In the genomic region with DNA sequence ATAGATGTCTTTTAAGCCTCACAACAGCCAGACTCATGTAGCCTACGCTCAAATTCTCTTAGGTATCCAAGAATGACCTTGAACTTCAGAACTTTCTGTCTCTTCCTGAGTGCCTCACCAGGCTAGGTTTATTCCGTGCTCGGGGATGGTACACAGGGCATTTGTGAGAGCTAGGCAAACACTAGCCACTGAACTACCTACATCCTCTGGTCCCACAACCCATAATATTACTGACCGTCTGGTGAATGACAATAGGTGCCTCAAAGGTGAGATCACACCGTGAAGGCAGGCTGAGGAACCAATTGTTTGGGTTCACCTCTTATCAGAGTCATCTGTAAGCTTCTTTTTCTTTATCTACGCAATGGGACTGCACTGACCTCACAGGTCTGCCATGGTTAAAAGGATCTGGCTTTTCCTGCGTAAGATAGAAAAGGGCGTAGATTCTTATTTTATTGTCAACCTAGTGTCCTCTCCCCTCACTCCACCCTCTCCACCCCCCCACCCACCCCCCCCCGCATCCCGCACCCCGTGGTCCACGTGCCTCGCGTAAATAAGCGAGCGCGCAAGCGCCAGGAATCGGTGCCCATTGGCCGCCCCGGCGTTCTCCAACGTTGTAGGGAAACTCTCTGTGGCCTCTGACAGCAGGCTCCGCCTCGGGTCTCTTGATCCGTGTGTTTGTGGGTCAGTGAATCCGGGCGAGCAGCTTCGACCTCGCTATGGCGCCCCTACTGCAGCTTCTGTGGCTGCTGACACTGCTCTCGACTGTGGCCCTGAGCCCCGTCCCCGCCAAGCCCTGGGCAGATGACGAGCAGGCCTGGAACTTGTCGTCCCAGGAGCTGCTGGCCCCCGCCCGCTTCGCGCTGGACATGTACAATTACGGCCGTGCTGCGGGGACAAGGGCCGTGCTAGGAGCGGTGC, we compare ENCODE assay signal across 8 mouse cellular contexts. TPM values are rescaled to one million over a fixed set of nuclear protein-coding genes. Genes with fewer than 3 reads are reported as not detected.
DNase-seq lines count a peak whose midpoint lies in the region; ATAC-seq and TF ChIP-seq lines count a peak whose summit lies in the region.

Ctsf (plus strand) TSS at position 579 of the 918 bp plus-strand sequence.

- peaks cover 6% of the 10 kb centered on the region; the same call in 1 of the 2 replicates for H3K27me3 ChIP-seq in thymus, adult 2 months (ENCODE audit: control insufficient read depth, insufficient read depth, low read length)
- H3K27me3 ChIP-seq in forebrain, embryonic 10.5 days (ENCODE audit: poor library complexity, severe bottlenecking), result peaks cover 15% of the 10 kb centered on the region
- peaks cover 27% of the 10 kb centered on the region for H3K27me3 ChIP-seq in heart, embryonic 12.5 days (replicated peaks)
- no peaks in the 10 kb centered on the region for H3K27me3 ChIP-seq in kidney, embryonic 16.5 days (ENCODE audit: insufficient read depth, low read length)
- H3K27me3 ChIP-seq in limb, embryonic 14.5 days (ENCODE audit: control insufficient read depth, insufficient read depth, low read length), result no peaks in the 10 kb centered on the region
- no peaks in the 10 kb centered on the region for H3K27me3 ChIP-seq in midbrain, embryonic 16.5 days (ENCODE audit: control insufficient read depth, insufficient read depth, low read depth, low read length)

- H3K4me3 ChIP-seq in thymus, adult 2 months (ENCODE audit: control insufficient read depth, insufficient read depth, low read length), result peak within 1 kb of the TSS; percentile 12
- peak within 1 kb of the TSS; percentile 71 for H3K4me3 ChIP-seq in forebrain, embryonic 10.5 days
- H3K4me3 ChIP-seq in heart, embryonic 12.5 days, result peak within 1 kb of the TSS; percentile 59
- H3K4me3 ChIP-seq in kidney, embryonic 16.5 days (ENCODE audit: low read length), result peak within 1 kb of the TSS; percentile 66
- H3K4me3 ChIP-seq in limb, embryonic 14.5 days (replicated peaks; ENCODE audit: low read length), result peak within 1 kb of the TSS; percentile 61
- H3K4me3 ChIP-seq in midbrain, embryonic 16.5 days (ENCODE audit: low read depth, low read length), result peak within 1 kb of the TSS; percentile 80

- no peaks in the 10 kb centered on the region for H3K9me3 ChIP-seq in forebrain, embryonic 10.5 days
- H3K9me3 ChIP-seq in heart, embryonic 12.5 days (replicated peaks), result no peaks in the 10 kb centered on the region
- H3K9me3 ChIP-seq in kidney, embryonic 16.5 days (ENCODE audit: low read length), result no peaks in the 10 kb centered on the region
- H3K9me3 ChIP-seq in limb, embryonic 14.5 days (ENCODE audit: control insufficient read depth, low read length), result no peaks in the 10 kb centered on the region
- H3K9me3 ChIP-seq in midbrain, embryonic 16.5 days (replicated peaks; ENCODE audit: control insufficient read depth, low read length, poor library complexity, severe bottlenecking), result no peaks in the 10 kb centered on the region

- H3K4me1 ChIP-seq in thymus, adult 2 months (replicated peaks; ENCODE audit: control insufficient read depth, insufficient read depth, low read length), result no peaks in the 10 kb centered on the region
- H3K4me1 ChIP-seq in forebrain, embryonic 10.5 days, result peaks cover 20% of the 10 kb centered on the region
- peaks cover 9% of the 10 kb centered on the region; the same call in 1 of the 2 replicates for H3K4me1 ChIP-seq in heart, embryonic 12.5 days (replicated peaks)
- H3K4me1 ChIP-seq in kidney, embryonic 16.5 days (ENCODE audit: insufficient read depth, low read length), result peaks cover 4% of the 10 kb centered on the region; the same call in 1 of the 2 replicates
- H3K4me1 ChIP-seq in limb, embryonic 14.5 days (ENCODE audit: control insufficient read depth, insufficient read depth, low read length), result peaks cover 4% of the 10 kb centered on the region; the same call in 1 of the 2 replicates
- peaks cover 12% of the 10 kb centered on the region for H3K4me1 ChIP-seq in midbrain, embryonic 16.5 days (ENCODE audit: control insufficient read depth, insufficient read depth, low read length)

- ATAC-seq in heart, embryonic 12.5 days (ENCODE audit: insufficient number of reproducible peaks, low FRiP score), result peak; percentile 77
- ATAC-seq in kidney, embryonic 16.5 days (ENCODE audit: low FRiP score, low TSS enrichment), result peak; percentile 93
- peak; percentile 91 for ATAC-seq in limb, embryonic 14.5 days (ENCODE audit: low FRiP score, low read depth)
- peak; percentile 96 for ATAC-seq in midbrain, embryonic 16.5 days

- H3K27ac ChIP-seq in thymus, adult 2 months (ENCODE audit: control insufficient read depth, insufficient read depth, low read length), result no peak within 1 kb of the TSS
- H3K27ac ChIP-seq in forebrain, embryonic 10.5 days, result peak within 1 kb of the TSS; percentile 82
- peak within 1 kb of the TSS; percentile 48; the same call in 1 of the 2 replicates for H3K27ac ChIP-seq in heart, embryonic 12.5 days (ENCODE audit: poor library complexity, severe bottlenecking)
- H3K27ac ChIP-seq in kidney, embryonic 16.5 days (ENCODE audit: low read length), result 0 out of 2 replicates have a peak within 1 kb of the TSS, but pooled peaks have one; percentile 31
- no peak within 1 kb of the TSS for H3K27ac ChIP-seq in limb, embryonic 14.5 days (replicated peaks; ENCODE audit: low read depth, low read length)
- H3K27ac ChIP-seq in midbrain, embryonic 16.5 days (ENCODE audit: low read length), result peak within 1 kb of the TSS; percentile 60

- H3K36me3 ChIP-seq in thymus, adult 2 months (ENCODE audit: control insufficient read depth, insufficient read depth, low read length), result no peaks in the 10 kb centered on the region
- peaks cover 4% of the 10 kb centered on the region; the same call in 1 of the 2 replicates for H3K36me3 ChIP-seq in forebrain, embryonic 10.5 days (replicated peaks)
- 0 out of 2 replicates have a peak, but pooled peaks cover 7% of the 10 kb centered on the region for H3K36me3 ChIP-seq in heart, embryonic 12.5 days
- no peaks in the 10 kb centered on the region for H3K36me3 ChIP-seq in kidney, embryonic 16.5 days (ENCODE audit: insufficient read depth, low read length)
- H3K36me3 ChIP-seq in limb, embryonic 14.5 days (ENCODE audit: control insufficient read depth, insufficient read depth, low read length), result no peaks in the 10 kb centered on the region
- peaks cover 11% of the 10 kb centered on the region for H3K36me3 ChIP-seq in midbrain, embryonic 16.5 days (ENCODE audit: control insufficient read depth, insufficient read depth, low read length)

- peak within 1 kb of the TSS; percentile 96 for H3K4me2 ChIP-seq in heart, embryonic 12.5 days
- H3K4me2 ChIP-seq in kidney, embryonic 16.5 days (replicated peaks; ENCODE audit: low read depth, low read length), result peak within 1 kb of the TSS; percentile 96
- H3K4me2 ChIP-seq in limb, embryonic 14.5 days (replicated peaks; ENCODE audit: low read depth, low read length, severe bottlenecking), result peak within 1 kb of the TSS; percentile 96
- peak within 1 kb of the TSS; percentile 98 for H3K4me2 ChIP-seq in midbrain, embryonic 16.5 days (ENCODE audit: low read length)

- no peak for DNase-seq in thymus, adult 2 months
- DNase-seq in thymus, postnatal 14 days, result no peak
- DNase-seq in forebrain, embryonic 10.5 days (ENCODE audit: extremely low spot score, low spot score), result peak; percentile 86
- DNase-seq in limb, embryonic 14.5 days (ENCODE audit: low spot score), result peak; percentile 80
- DNase-seq in spleen, postnatal 14 days (ENCODE audit: low spot score in 2 of 2), result peak; percentile 51 to 56

- WGBS in thymus, adult 2 months, result 7% methylated on average over 45 of the region's 45 CpGs
- WGBS in forebrain, embryonic 10.5 days, result 6% methylated on average over 42 of the region's 45 CpGs
- 4% methylated on average over 45 of the region's 45 CpGs for WGBS in heart, embryonic 12.5 days
- WGBS in kidney, embryonic 16.5 days, result 4% methylated on average over 42 of the region's 45 CpGs
- WGBS in limb, embryonic 14.5 days, result 5% methylated on average over 45 of the region's 45 CpGs
- WGBS in midbrain, embryonic 16.5 days, result 3% methylated on average over 45 of the region's 45 CpGs

- no peak for TF ChIP-seq CTCF in thymus, adult 2 months (IDR thresholded peaks at IDR 0.05; ENCODE audit: borderline replicate concordance, control insufficient read depth, extremely low read depth, insufficient read depth, low read length, poor library complexity)

- H3K9ac ChIP-seq in heart, embryonic 12.5 days, result peak within 1 kb of the TSS; percentile 73
- H3K9ac ChIP-seq in kidney, embryonic 16.5 days (replicated peaks; ENCODE audit: low read length), result peak within 1 kb of the TSS; percentile 78
- H3K9ac ChIP-seq in limb, embryonic 14.5 days (ENCODE audit: low read depth, low read length, severe bottlenecking), result peak within 1 kb of the TSS; percentile 68
- peak within 1 kb of the TSS; percentile 82 for H3K9ac ChIP-seq in midbrain, embryonic 16.5 days (ENCODE audit: low read depth, low read length)

- no peak for TF ChIP-seq POLR2A in thymus, adult 2 months (IDR thresholded peaks at IDR 0.05; ENCODE audit: control insufficient read depth, extremely low read depth, insufficient read depth, low read length, poor library complexity)
- no peak for TF ChIP-seq POLR2A in limb, embryonic 14.5 days (IDR thresholded peaks at IDR 0.05; ENCODE audit: borderline replicate concordance, extremely low read depth, insufficient read depth, insufficient read length)

RNA-seq across cellular contexts. Expression of gene Ctsf, which starts in this region (rescaled TPM):
- polyA plus RNA-seq in thymus, adult 2 months (2012; rRNA removed), result 27.0 and 31.9 TPM in 2 replicates
- 21.4 and 25.5 TPM in 2 replicates for polyA plus RNA-seq in forebrain, embryonic 10.5 days (2016; fragmentation: Nextera tagmentation; extraction: Ambion mirVana)
- polyA plus RNA-seq in heart, embryonic 12.5 days (2016; fragmentation: Nextera tagmentation; extraction: Ambion mirVana), result 36.2 and 41.1 TPM in 2 replicates
- 66.6 and 76.7 TPM in 2 replicates for polyA plus RNA-seq in kidney, embryonic 16.5 days (2015; fragmentation: Nextera tagmentation; extraction: Ambion mirVana)
- 49.9 and 84.7 TPM in 2 replicates for polyA plus RNA-seq in limb, embryonic 14.5 days (2012; rRNA removed)
- polyA plus RNA-seq in limb, embryonic 14.5 days (2014; fragmentation: Nextera tagmentation; extraction: Ambion mirVana), result 38.9 and 45.9 TPM in 2 replicates
- 85.8 and 87.4 TPM in 2 replicates for polyA plus RNA-seq in midbrain, embryonic 16.5 days (2015; fragmentation: Nextera tagmentation; extraction: Ambion mirVana)

Comparison
In these comparisons a context has a peak if more than half of its experiments do, and no peak if none do; other contexts are left out.
1. DNase-seq: peak in forebrain, embryonic 10.5 days (single experiment), limb, embryonic 14.5 days (single experiment) and spleen, postnatal 14 days (2 of 2); none in thymus, adult 2 months (single experiment) and thymus, postnatal 14 days (single experiment).
2. H3K27ac ChIP-seq: peak in forebrain, embryonic 10.5 days (single experiment), heart, embryonic 12.5 days (single experiment), kidney, embryonic 16.5 days (single experiment) and midbrain, embryonic 16.5 days (single experiment); none in thymus, adult 2 months (single experiment) and limb, embryonic 14.5 days (single experiment).
3. H3K4me3 ChIP-seq: peak in every context shown above with its lines; median percentile 80 in midbrain, embryonic 16.5 days; 71 in forebrain, embryonic 10.5 days; 66 in kidney, embryonic 16.5 days; 61 in limb, embryonic 14.5 days; 59 in heart, embryonic 12.5 days; 12 in thymus, adult 2 months.
4. Peak in every context shown above with its lines, with median percentiles within 50 percentile points of each other: ATAC-seq, H3K4me2 ChIP-seq and H3K9ac ChIP-seq.